Comparison of ENCODE assay signal across 29 mouse cellular contexts in genomic region chr2:164733259-164733658, GRCm38 (mm10). TPM values are rescaled to one million over a fixed set of nuclear protein-coding genes. Genes with fewer than 3 reads are reported as not detected.
DNase-seq lines count a peak whose midpoint lies in the region; ATAC-seq and TF ChIP-seq lines count a peak whose summit lies in the region.
"Had no signal": no experiment of that assay in that cellular context is flagged by ENCODE, and none has a peak within 500 bp of the region (broad histone marks: within the 10 kb centered on the region; RNA-seq: fewer than 3 reads in every experiment).

No protein-coding gene starts in this region.

- no peaks in the 10 kb centered on the region for H3K9me3 ChIP-seq in lung, embryonic 15.5 days
- H3K9me3 ChIP-seq in lung, postnatal 0 days (ENCODE audit: low read length), result no peaks in the 10 kb centered on the region
- H3K9me3 ChIP-seq: embryonic facial prominence, embryonic 10.5 days; embryonic facial prominence, embryonic 12.5 days; forebrain, embryonic 13.5 days; forebrain, embryonic 15.5 days; G1E had no signal

- 53% methylated on average over 2 of the region's 2 CpGs for whole genome bisulfite sequencing in lung, embryonic 15.5 days
- 44% methylated on average over 2 of the region's 2 CpGs for WGBS in lung, postnatal 0 days

- no peaks in the 10 kb centered on the region for H3K27me3 ChIP-seq in lung, embryonic 15.5 days
- no peaks in the 10 kb centered on the region for H3K27me3 ChIP-seq in lung, postnatal 0 days (replicated peaks; ENCODE audit: insufficient read depth, low read length)
- H3K27me3 ChIP-seq: embryonic facial prominence, embryonic 12.5 days; forebrain, embryonic 13.5 days; forebrain, embryonic 15.5 days; Patski had no signal

- H3K9ac ChIP-seq in lung, embryonic 15.5 days, result no peak overlapping the region
- H3K9ac ChIP-seq in lung, postnatal 0 days (replicated peaks; ENCODE audit: low read depth), result no peak overlapping the region
- H3K9ac ChIP-seq: embryonic facial prominence, embryonic 12.5 days; forebrain, embryonic 13.5 days; forebrain, embryonic 15.5 days had no signal

- DNase-seq in lung, postnatal 36 days, result no peak
- peak; percentile 46 for DNase-seq in lung, postnatal 0 days (ENCODE audit: low spot score)
- DNase-seq in lung, postnatal 14 days, result no peak
- peak; percentile 34 for DNase-seq in 416B (ENCODE audit: low read depth)
- peak; percentile 47 for DNase-seq in yolk sac, embryonic 10.5 days (ENCODE audit: low spot score)
- no peak for DNase-seq in left cerebral cortex, adult 8-10 months (ENCODE audit: low spot score in 2 of 2)
- DNase-seq: adrenal gland, adult 8-10 months; adrenal gland, postnatal 14 days; adrenal gland, postnatal 36 days; B cell, adult 2 months; cerebellum, adult 11-12 months; cerebellum, adult 2 months; cerebellum, adult 9-10 months; cerebellum, postnatal 10 days; cerebellum, postnatal 25 days had no signal

- H3K36me3 ChIP-seq in lung, embryonic 15.5 days, result no peaks in the 10 kb centered on the region
- no peaks in the 10 kb centered on the region for H3K36me3 ChIP-seq in lung, postnatal 0 days (ENCODE audit: insufficient read depth, low read length)
- H3K36me3 ChIP-seq: embryonic facial prominence, embryonic 10.5 days; embryonic facial prominence, embryonic 12.5 days; forebrain, embryonic 15.5 days; G1E had no signal

- no peak overlapping the region for H3K4me2 ChIP-seq in lung, embryonic 15.5 days
- H3K4me2 ChIP-seq in lung, postnatal 0 days (replicated peaks; ENCODE audit: low read depth, low read length), result no peak overlapping the region
- H3K4me2 ChIP-seq: embryonic facial prominence, embryonic 12.5 days; forebrain, embryonic 13.5 days; forebrain, embryonic 15.5 days had no signal

- H3K4me3 ChIP-seq in lung, embryonic 15.5 days, result no peak overlapping the region
- H3K4me3 ChIP-seq in lung, postnatal 0 days (ENCODE audit: low read depth, low read length), result no peak overlapping the region
- H3K4me3 ChIP-seq: embryonic facial prominence, embryonic 10.5 days; embryonic facial prominence, embryonic 12.5 days; forebrain, embryonic 13.5 days; forebrain, embryonic 15.5 days had no signal

- peaks cover 29% of the 10 kb centered on the region for H3K4me1 ChIP-seq in lung, embryonic 15.5 days
- H3K4me1 ChIP-seq in lung, postnatal 0 days (ENCODE audit: insufficient read depth, low read depth, low read length), result no peaks in the 10 kb centered on the region; the same call in 1 of the 2 replicates
- H3K4me1 ChIP-seq: embryonic facial prominence, embryonic 12.5 days; forebrain, embryonic 13.5 days; forebrain, embryonic 15.5 days had no signal

- TF ChIP-seq EP300 in lung, postnatal 0 days (IDR thresholded peaks at IDR 0.05), result peak; percentile 78

- peak overlapping the region; percentile 81 for H3K27ac ChIP-seq in lung, embryonic 15.5 days
- H3K27ac ChIP-seq in lung, postnatal 0 days (ENCODE audit: low read length), result peak overlapping the region; percentile 23; the same call in 1 of the 2 replicates
- H3K27ac ChIP-seq: embryonic facial prominence, embryonic 10.5 days; embryonic facial prominence, embryonic 12.5 days; forebrain, embryonic 13.5 days; forebrain, embryonic 15.5 days had no signal

- TF ChIP-seq CTCF in lung, postnatal 0 days (IDR thresholded peaks at IDR 0.05), result no peak

- ATAC-seq in lung, embryonic 15.5 days (ENCODE audit: borderline replicate concordance, extremely low read depth, low FRiP score, low TSS enrichment), result peak; percentile 65; the same call in 1 of the 2 replicates
- ATAC-seq in lung, postnatal 0 days, result peak; percentile 55
- ATAC-seq: activated CD4-positive, CD25-positive, alpha-beta regulatory T cell, adult 4 months; CD4-positive, CD25-positive, alpha-beta regulatory T cell, adult 4 months; forebrain, embryonic 13.5 days; forebrain, embryonic 15.5 days; Patski had no signal

RNA-seq across cellular contexts. Expression of gene Wfdc3, which starts 12.5 kb away (rescaled TPM):
- polyA plus RNA-seq in lung, embryonic 15.5 days (2015; fragmentation: Nextera tagmentation; extraction: Ambion mirVana), result 1.9 and 2.3 TPM in 2 replicates
- 6.4 and 6.6 TPM in 2 replicates for polyA plus RNA-seq in lung, postnatal 0 days (2015; fragmentation: Nextera tagmentation; extraction: Ambion mirVana)
- 1 to 10 TPM; 1.3 to 3.9 (median 2.1) TPM for total RNA-seq in left cerebral cortex, adult 8-10 months (2022)
- polyA plus RNA-seq: activated CD4-positive, CD25-positive, alpha-beta regulatory T cell, adult 4 months; CD4-positive, CD25-positive, alpha-beta regulatory T cell, adult 4 months had no signal

RNA-seq across cellular contexts. Expression of gene Dnttip1, which starts 12.5 kb away (rescaled TPM):
- 70.5 and 71.3 TPM in 2 replicates for polyA plus RNA-seq in lung, embryonic 15.5 days (2015; fragmentation: Nextera tagmentation; extraction: Ambion mirVana)
- 47.1 and 47.2 TPM in 2 replicates for polyA plus RNA-seq in lung, postnatal 0 days (2015; fragmentation: Nextera tagmentation; extraction: Ambion mirVana)
- total RNA-seq in left cerebral cortex, adult 8-10 months (2022), result 10 to 100 TPM; 32.2 to 38.7 (median 35.5) TPM

RNA-seq across cellular contexts. Expression of gene Spint5, which starts 18.2 kb away (rescaled TPM):
- polyA plus RNA-seq in lung, embryonic 15.5 days (2015; fragmentation: Nextera tagmentation; extraction: Ambion mirVana), result not detected in 2 replicates
- not detected in 2 replicates for polyA plus RNA-seq in lung, postnatal 0 days (2015; fragmentation: Nextera tagmentation; extraction: Ambion mirVana)
- not detected for total RNA-seq in left cerebral cortex, adult 8-10 months (2022)
- total RNA-seq: adrenal gland, adult 18-20 months; adrenal gland, adult 8-10 months; adrenal gland, postnatal 14 days; adrenal gland, postnatal 36 days; G1E had no signal
- polyA plus RNA-seq: activated CD4-positive, CD25-positive, alpha-beta regulatory T cell, adult 4 months; CD4-positive, CD25-positive, alpha-beta regulatory T cell, adult 4 months; cerebellum, adult 2 months; cortical plate, adult 2 months; embryonic facial prominence, embryonic 10.5 days; embryonic facial prominence, embryonic 12.5 days; embryonic facial prominence, embryonic 14.5 days; forebrain, embryonic 11.5 days; forebrain, embryonic 13.5 days; forebrain, embryonic 15.5 days; G1E; Patski had no signal

RNA-seq across cellular contexts. Expression of gene Spint4, which starts 35.0 kb away (rescaled TPM):
- not detected in 2 replicates for polyA plus RNA-seq in lung, embryonic 15.5 days (2015; fragmentation: Nextera tagmentation; extraction: Ambion mirVana)
- not detected in 2 replicates for polyA plus RNA-seq in lung, postnatal 0 days (2015; fragmentation: Nextera tagmentation; extraction: Ambion mirVana)
- total RNA-seq in left cerebral cortex, adult 8-10 months (2022), result not detected
- total RNA-seq: adrenal gland, adult 18-20 months; adrenal gland, adult 8-10 months; adrenal gland, postnatal 14 days; adrenal gland, postnatal 36 days; CH12.LX had no signal
- polyA plus RNA-seq: activated CD4-positive, CD25-positive, alpha-beta regulatory T cell, adult 4 months; CD4-positive, CD25-positive, alpha-beta regulatory T cell, adult 4 months; cerebellum, adult 2 months; cortical plate, adult 2 months; embryonic facial prominence, embryonic 10.5 days; embryonic facial prominence, embryonic 12.5 days; embryonic facial prominence, embryonic 14.5 days; forebrain, embryonic 11.5 days; forebrain, embryonic 13.5 days; forebrain, embryonic 15.5 days; G1E; Patski had no signal

RNA-seq across cellular contexts. Expression of gene Ube2c, which starts 36.4 kb away (rescaled TPM):
- 554 and 590 TPM in 2 replicates for polyA plus RNA-seq in lung, embryonic 15.5 days (2015; fragmentation: Nextera tagmentation; extraction: Ambion mirVana)
- 21.1 and 33.3 TPM in 2 replicates for polyA plus RNA-seq in lung, postnatal 0 days (2015; fragmentation: Nextera tagmentation; extraction: Ambion mirVana)
- total RNA-seq in left cerebral cortex, adult 8-10 months (2022), result under 1 TPM in 2 of 4 experiments, not detected in 2; 0.50 to 0.53 TPM

Comparison
In these comparisons a context has a peak if more than half of its experiments do, and no peak if none do; other contexts are left out.
1. DNase-seq: peak in lung, postnatal 0 days (single experiment), 416B (single experiment) and yolk sac, embryonic 10.5 days (single experiment); none in lung, postnatal 36 days (single experiment), lung, postnatal 14 days (single experiment) and left cerebral cortex, adult 8-10 months (0 of 2).